Comparison of ENCODE assay signal across 26 mouse cellular contexts in genomic region chr1:104625528-104625927, GRCm38 (mm10).
DNase-seq lines count a peak whose midpoint lies in the region; TF ChIP-seq lines count a peak whose summit lies in the region.
"Had no signal": no experiment of that assay in that cellular context is flagged by ENCODE, and none has a peak within 500 bp of the region (broad histone marks: within the 10 kb centered on the region; RNA-seq: fewer than 3 reads in every experiment).

No protein-coding gene starts in this region.

- no peak overlapping the region for H3K27ac ChIP-seq in gastrocnemius, adult 2 months
- H3K27ac ChIP-seq in layer of hippocampus, adult 2 months, result no peak overlapping the region
- H3K27ac ChIP-seq: embryonic facial prominence, embryonic 15.5 days; heart, embryonic 10.5 days; limb, embryonic 13.5 days; liver, embryonic 12.5 days; midbrain, embryonic 13.5 days; neural tube, embryonic 13.5 days; stomach, embryonic 15.5 days had no signal

- DNase-seq in gastrocnemius, adult 2 months, result no peak
- DNase-seq in gastrocnemius, adult 8-10 months (ENCODE audit: low spot score in 2 of 2), result no peak
- DNase-seq in layer of hippocampus, adult 2 months (ENCODE audit: low spot score in 2 of 2), result no peak
- DNase-seq in layer of hippocampus, adult 8-10 months (ENCODE audit: low spot score in 2 of 2), result no peak
- DNase-seq in brain, adult 2 months (ENCODE audit: low read depth, low spot score), result peak; percentile 37
- peak; percentile 48 for DNase-seq in retina, embryonic 14.5 days (ENCODE audit: low spot score)
- DNase-seq in thymus, postnatal 25 days, result no peak
- DNase-seq: adrenal gland, postnatal 10 days; cerebellum, adult 9-10 months; gastrocnemius, postnatal 36 days; kidney, adult 18-20 months; kidney, postnatal 10 days; layer of hippocampus, postnatal 36 days; lung, adult 18-20 months; right cerebral cortex, adult 18-20 months; right cerebral cortex, postnatal 4 days; thymus, adult 18-20 months; thymus, postnatal 4 days had no signal

- intact Hi-C loops in gastrocnemius, adult 2 months (cut with DNase I), result no loop called here

- no peak overlapping the region for H3K4me3 ChIP-seq in gastrocnemius, adult 2 months
- H3K4me3 ChIP-seq in layer of hippocampus, adult 2 months, result no peak overlapping the region
- H3K4me3 ChIP-seq: embryonic facial prominence, embryonic 15.5 days; heart, embryonic 10.5 days; limb, embryonic 13.5 days; liver, embryonic 12.5 days; midbrain, embryonic 13.5 days; myocyte; neural tube, embryonic 13.5 days; stomach, embryonic 15.5 days had no signal

- TF ChIP-seq CTCF in gastrocnemius, adult 2 months (IDR thresholded peaks at IDR 0.05), result peak; percentile 12; the same call in 1 of the 2 replicates
- peak; percentile 56 for TF ChIP-seq CTCF in layer of hippocampus, adult 2 months (conservative IDR thresholded peaks at IDR 0.05)

Comparison
In these comparisons a context has a peak if more than half of its experiments do, and no peak if none do; other contexts are left out.
1. DNase-seq: peak in brain, adult 2 months (single experiment) and retina, embryonic 14.5 days (single experiment); none in gastrocnemius, adult 2 months (single experiment), gastrocnemius, adult 8-10 months (0 of 2), layer of hippocampus, adult 2 months (0 of 2), layer of hippocampus, adult 8-10 months (0 of 2) and thymus, postnatal 25 days (single experiment).